Mouse (Mus musculus) cerebellum, adult 9-10 months (tissue): Measurements from ENCODE around the gene Srgn.
"Not testable (repeated sequence)": the region's sequence is repeated elsewhere in the genome, so short reads cannot be mapped to it uniquely, and the experiment has no call there.

Source experiments
- DNase-seq: peaks from one replicate; pipeline ENCODE4 v3.0.0; 2022

Srgn gene

GRCm38 (mm10) chr10:62481108-62481852 is 46.0 kb downstream of the Srgn start:
- DNase-seq = no peak

GRCm38 (mm10) chr10:62476980-62477379 is 50.3 kb downstream of the Srgn start:
- no peak for DNase-seq

- no peak for DNase-seq
Measured at GRCm38 (mm10) chr10:62474944-62475343, 52.3 kb downstream of the Srgn start.

- no peak for DNase-seq
Measured at GRCm38 (mm10) chr10:62471105-62471504, 56.1 kb downstream of the Srgn start.

- no peak for DNase-seq
Measured at GRCm38 (mm10) chr10:62469736-62470135, 57.5 kb downstream of the Srgn start.

- no peak for DNase-seq
Measured at GRCm38 (mm10) chr10:62461321-62461720, 65.9 kb downstream of the Srgn start.

- DNase-seq = not testable (repeated sequence)
Measured at GRCm38 (mm10) chr10:62452001-62452400, 75.2 kb downstream of the Srgn start.

GRCm38 (mm10) chr10:62450280-62450640 is 77.0 kb downstream of the Srgn start:
- DNase-seq = no peak

GRCm38 (mm10) chr10:62449364-62450279 is 77.6 kb downstream of the Srgn start, which contains the start of the genes 4930507D05Rik and Supv3l1:
Gene 4930507D05Rik (plus strand): TSS chr10:62449489.
Gene Supv3l1 (minus strand): TSS chr10:62449738.
- peak; percentile 94 for DNase-seq
